Mouse (Mus musculus) embryo, embryonic 9.5 days (tissue): ENCODE data around the gene Calr4.

ENCODE experiments used
- DNase-seq: peaks from one replicate; pipeline ENCODE4 v3.0.0-alpha.2; 2017; ENCODE audit errors: extremely low spot score

Calr4 gene

GRCm38 (mm10) chr4:109236186-109236879 is 2.0 kb downstream of the Calr4 start:
- DNase-seq = no peak

GRCm38 (mm10) chr4:109238428-109239268 is 4.4 kb downstream of the Calr4 start:
- no peak for DNase-seq

- peak; percentile 8 for DNase-seq
Observed at GRCm38 (mm10) chr4:109241221-109241620, 6.9 kb downstream of the Calr4 start.

GRCm38 (mm10) chr4:109241934-109242333 is 7.6 kb downstream of the Calr4 start:
- no peak for DNase-seq

GRCm38 (mm10) chr4:109244506-109244905 is 10.2 kb downstream of the Calr4 start:
- DNase-seq = no peak

GRCm38 (mm10) chr4:109245016-109245620 is 10.8 kb downstream of the Calr4 start:
- no peak for DNase-seq

GRCm38 (mm10) chr4:109251605-109252004 is 17.3 kb downstream of the Calr4 start:
- DNase-seq = peak; percentile 20

GRCm38 (mm10) chr4:109252199-109252598 is 17.9 kb downstream of the Calr4 start:
- DNase-seq = no peak

GRCm38 (mm10) chr4:109253664-109254151 is 19.4 kb downstream of the Calr4 start:
- no peak for DNase-seq

GRCm38 (mm10) chr4:109254511-109254910 is 20.2 kb downstream of the Calr4 start:
- no peak for DNase-seq

GRCm38 (mm10) chr4:109255321-109255720 is 21.0 kb downstream of the Calr4 start:
- no peak for DNase-seq

GRCm38 (mm10) chr4:109255727-109256417 is 21.6 kb downstream of the Calr4 start:
- no peak for DNase-seq

- DNase-seq = no peak
Observed at GRCm38 (mm10) chr4:109256791-109257190, 22.5 kb downstream of the Calr4 start.

GRCm38 (mm10) chr4:109257639-109258038 is 23.4 kb downstream of the Calr4 start:
- DNase-seq = no peak

GRCm38 (mm10) chr4:109262068-109262467 is 27.8 kb downstream of the Calr4 start:
- no peak for DNase-seq

GRCm38 (mm10) chr4:109266056-109266455 is 31.8 kb downstream of the Calr4 start:
- DNase-seq = no peak

GRCm38 (mm10) chr4:109266744-109267143 is 32.5 kb downstream of the Calr4 start:
- no peak for DNase-seq

GRCm38 (mm10) chr4:109267452-109267851 is 33.2 kb downstream of the Calr4 start:
- no peak for DNase-seq

GRCm38 (mm10) chr4:109268903-109269302 is 34.6 kb downstream of the Calr4 start:
- no peak for DNase-seq

- DNase-seq = no peak
Observed at GRCm38 (mm10) chr4:109271803-109272202, 37.5 kb downstream of the Calr4 start.

- DNase-seq = no peak
Observed at GRCm38 (mm10) chr4:109273586-109274240, 39.4 kb downstream of the Calr4 start.
